Mouse (Mus musculus): ENCODE measurements around the gene Tomm40l. TPM values are rescaled to one million over a fixed set of nuclear protein-coding genes. Genes with fewer than 3 reads are reported as not detected.
A peak's percentile ranks its signal among the peaks of the same experiment; 100 is the strongest.

The Tomm40l gene
- polyA plus RNA-seq (2014; fragmentation: Nextera tagmentation; extraction: Ambion mirVana) = 41.5 and 45.5 TPM in 2 replicates

GRCm38 (mm10) chr1:171222238-171223155 lies at the start of gene Tomm40l:
Gene Tomm40l, minus strand, starts transcription at chr1:171222514.
- peak within 1 kb of the TSS; percentile 89 for H3K4me2 ChIP-seq (ENCODE audit: low read depth, low read length)
- no peaks in the 10 kb centered on the region for H3K9me3 ChIP-seq (ENCODE audit: control insufficient read depth, low read length)
- peak within 1 kb of the TSS; percentile 11; the same call in 1 of the 2 replicates for H3K27ac ChIP-seq (ENCODE audit: low read depth, low read length)
- peak within 1 kb of the TSS; percentile 66 for H3K4me3 ChIP-seq (ENCODE audit: low read depth, low read length)
- peak within 1 kb of the TSS; percentile 66 for H3K9ac ChIP-seq (replicated peaks; ENCODE audit: low read depth, low read length)
- WGBS = 3% methylated on average over 28 of the region's 28 CpGs
- H3K27me3 ChIP-seq (ENCODE audit: control insufficient read depth, insufficient read depth, low read length) = no peaks in the 10 kb centered on the region
- H3K36me3 ChIP-seq (ENCODE audit: control insufficient read depth, insufficient read depth, low read length) = peaks cover 9% of the 10 kb centered on the region; the same call in 1 of the 2 replicates
- peak; percentile 97 for ATAC-seq (ENCODE audit: low read depth)
- H3K4me1 ChIP-seq (ENCODE audit: control insufficient read depth, insufficient read depth, low read length) = peaks cover 11% of the 10 kb centered on the region

- Histone ChIP-seq H3K9ac (replicated peaks; ENCODE audit: low read depth, low read length) (no peak overlapping the region), H3K9me3 (ENCODE audit: control insufficient read depth, low read length) (no peaks in the 10 kb centered on the region), H3K4me2 (ENCODE audit: low read depth, low read length) (no peak overlapping the region), H3K4me1 (ENCODE audit: control insufficient read depth, insufficient read depth, low read length) (peaks cover 13% of the 10 kb centered on the region), H3K36me3 (ENCODE audit: control insufficient read depth, insufficient read depth, low read length) (peaks cover 27% of the 10 kb centered on the region), H3K4me3 (ENCODE audit: low read depth, low read length) (no peak overlapping the region), H3K27me3 (ENCODE audit: control insufficient read depth, insufficient read depth, low read length) (no peaks in the 10 kb centered on the region), H3K27ac (ENCODE audit: low read depth, low read length) (no peak overlapping the region)
- 91% methylated on average over 3 of the region's 3 CpGs for WGBS
- ATAC-seq (ENCODE audit: low read depth) = no peak
These were observed 49.8 kb upstream of the Tomm40l start for GRCm38 (mm10) chr1:171272086-171272485.

GRCm38 (mm10) chr1:171271622-171272021 lies 49.3 kb upstream of the Tomm40l start:
- no peaks in the 10 kb centered on the region for H3K27me3 ChIP-seq (ENCODE audit: control insufficient read depth, insufficient read depth, low read length)
- no peaks in the 10 kb centered on the region for H3K9me3 ChIP-seq (ENCODE audit: control insufficient read depth, low read length)
- H3K9ac ChIP-seq (replicated peaks; ENCODE audit: low read depth, low read length) = no peak overlapping the region
- H3K4me3 ChIP-seq (ENCODE audit: low read depth, low read length) = no peak overlapping the region; the same call in 1 of the 2 replicates
- no peak overlapping the region for H3K27ac ChIP-seq (ENCODE audit: low read depth, low read length)
- peaks cover 13% of the 10 kb centered on the region for H3K4me1 ChIP-seq (ENCODE audit: control insufficient read depth, insufficient read depth, low read length)
- H3K4me2 ChIP-seq (ENCODE audit: low read depth, low read length) = peak overlapping the region; percentile 94; the same call in 1 of the 2 replicates
- peaks cover 22% of the 10 kb centered on the region for H3K36me3 ChIP-seq (ENCODE audit: control insufficient read depth, insufficient read depth, low read length)
- 76% methylated on average over 10 of the region's 10 CpGs for WGBS
- ATAC-seq (ENCODE audit: low read depth) = no peak

GRCm38 (mm10) chr1:171271196-171271595 lies 48.9 kb upstream of the Tomm40l start:
- Histone ChIP-seq H3K9ac (replicated peaks; ENCODE audit: low read depth, low read length) (peak overlapping the region; percentile 78), H3K4me3 (ENCODE audit: low read depth, low read length) (peak overlapping the region; percentile 66), H3K4me1 (ENCODE audit: control insufficient read depth, insufficient read depth, low read length) (peaks cover 13% of the 10 kb centered on the region), H3K4me2 (ENCODE audit: low read depth, low read length) (peak overlapping the region; percentile 94), H3K9me3 (ENCODE audit: control insufficient read depth, low read length) (no peaks in the 10 kb centered on the region), H3K27me3 (ENCODE audit: control insufficient read depth, insufficient read depth, low read length) (no peaks in the 10 kb centered on the region), H3K36me3 (ENCODE audit: control insufficient read depth, insufficient read depth, low read length) (peaks cover 18% of the 10 kb centered on the region; the same call in 1 of the 2 replicates), H3K27ac (ENCODE audit: low read depth, low read length) (no peak overlapping the region)
- WGBS = 56% methylated on average over 9 of the region's 9 CpGs
- no peak for ATAC-seq (ENCODE audit: low read depth)

GRCm38 (mm10) chr1:171270573-171270900 lies 48.2 kb upstream of the Tomm40l start:
- Histone ChIP-seq H3K9ac (replicated peaks; ENCODE audit: low read depth, low read length) (peak overlapping the region; percentile 78), H3K4me2 (ENCODE audit: low read depth, low read length) (peak overlapping the region; percentile 94), H3K4me1 (ENCODE audit: control insufficient read depth, insufficient read depth, low read length) (peaks cover 13% of the 10 kb centered on the region), H3K9me3 (ENCODE audit: control insufficient read depth, low read length) (no peaks in the 10 kb centered on the region), H3K27me3 (ENCODE audit: control insufficient read depth, insufficient read depth, low read length) (no peaks in the 10 kb centered on the region), H3K27ac (ENCODE audit: low read depth, low read length) (0 out of 2 replicates have a peak overlapping the region, but pooled peaks have one; percentile 36), H3K36me3 (ENCODE audit: control insufficient read depth, insufficient read depth, low read length) (peaks cover 14% of the 10 kb centered on the region; the same call in 1 of the 2 replicates), H3K4me3 (ENCODE audit: low read depth, low read length) (peak overlapping the region; percentile 66)
- under 1% methylated on average over 19 of the region's 19 CpGs for whole genome bisulfite sequencing
- peak; percentile 69 for ATAC-seq (ENCODE audit: low read depth)

- Histone ChIP-seq H3K9ac (replicated peaks; ENCODE audit: low read depth, low read length) (peak within 1 kb of the TSS; percentile 78), H3K4me2 (ENCODE audit: low read depth, low read length) (peak within 1 kb of the TSS; percentile 94), H3K27ac (ENCODE audit: low read depth, low read length) (0 out of 2 replicates have a peak within 1 kb of the TSS, but pooled peaks have one; percentile 36), H3K27me3 (ENCODE audit: control insufficient read depth, insufficient read depth, low read length) (no peaks in the 10 kb centered on the region), H3K4me3 (ENCODE audit: low read depth, low read length) (peak within 1 kb of the TSS; percentile 66), H3K9me3 (ENCODE audit: control insufficient read depth, low read length) (no peaks in the 10 kb centered on the region), H3K4me1 (ENCODE audit: control insufficient read depth, insufficient read depth, low read length) (peaks cover 13% of the 10 kb centered on the region), H3K36me3 (ENCODE audit: control insufficient read depth, insufficient read depth, low read length) (peaks cover 12% of the 10 kb centered on the region; the same call in 1 of the 2 replicates)
- ATAC-seq (ENCODE audit: low read depth) = peak; percentile 95
- 3% methylated on average over 36 of the region's 36 CpGs for WGBS
These were observed 47.7 kb upstream of the Tomm40l start, which contains the start of gene B4galt3 for GRCm38 (mm10) chr1:171269848-171270572. Gene B4galt3, plus strand, starts transcription at chr1:171270328.

GRCm38 (mm10) chr1:171268341-171268740 lies 46.0 kb upstream of the Tomm40l start:
- Histone ChIP-seq H3K36me3 (ENCODE audit: control insufficient read depth, insufficient read depth, low read length) (0 out of 2 replicates have a peak, but pooled peaks cover 9% of the 10 kb centered on the region), H3K9ac (replicated peaks; ENCODE audit: low read depth, low read length) (no peak overlapping the region), H3K27ac (ENCODE audit: low read depth, low read length) (no peak overlapping the region), H3K4me2 (ENCODE audit: low read depth, low read length) (no peak overlapping the region), H3K4me1 (ENCODE audit: control insufficient read depth, insufficient read depth, low read length) (peaks cover 15% of the 10 kb centered on the region), H3K4me3 (ENCODE audit: low read depth, low read length) (no peak overlapping the region), H3K27me3 (ENCODE audit: control insufficient read depth, insufficient read depth, low read length) (no peaks in the 10 kb centered on the region), H3K9me3 (ENCODE audit: control insufficient read depth, low read length) (no peaks in the 10 kb centered on the region)
- no peak for ATAC-seq (ENCODE audit: low read depth)
- 65% methylated on average over 1 of the region's 1 CpGs for WGBS

GRCm38 (mm10) chr1:171265971-171266744 lies 43.8 kb upstream of the Tomm40l start:
- WGBS = 86% methylated on average over 4 of the region's 4 CpGs
- Histone ChIP-seq H3K9ac (replicated peaks; ENCODE audit: low read depth, low read length) (no peak overlapping the region), H3K4me1 (ENCODE audit: control insufficient read depth, insufficient read depth, low read length) (peaks cover 16% of the 10 kb centered on the region), H3K4me2 (ENCODE audit: low read depth, low read length) (no peak overlapping the region), H3K36me3 (ENCODE audit: control insufficient read depth, insufficient read depth, low read length) (no peaks in the 10 kb centered on the region), H3K27me3 (ENCODE audit: control insufficient read depth, insufficient read depth, low read length) (no peaks in the 10 kb centered on the region), H3K4me3 (ENCODE audit: low read depth, low read length) (no peak overlapping the region), H3K27ac (ENCODE audit: low read depth, low read length) (no peak overlapping the region), H3K9me3 (ENCODE audit: control insufficient read depth, low read length) (no peaks in the 10 kb centered on the region)
- no peak for ATAC-seq (ENCODE audit: low read depth)

Measured in neural tube, embryonic 14.5 days (tissue).